Mouse (Mus musculus) midbrain, embryonic 13.5 days (tissue): ENCODE data around the gene Bicra. TPM values are rescaled to one million over a fixed set of nuclear protein-coding genes. Genes with fewer than 3 reads are reported as not detected.

Experiments used
- ATAC-seq: fragments of 200-750 bp; cut with Nextera tagmentation; 2 replicates; pipeline ENCODE4 v1.8.0; 2017; ENCODE audit warnings: mild to moderate bottlenecking, moderate TSS enrichment, moderate library complexity
- H3K27ac ChIP-seq: fragments of 300-500 bp; sonication (generic); 2 replicates; pipeline ENCODE4 v1.5.1; 2015; ENCODE audit warnings: inconsistent platforms, mild to moderate bottlenecking, moderate library complexity
- H3K27me3 ChIP-seq: fragments of 300-500 bp; sonication (generic); 2 replicates; pipeline ENCODE4 v1.6.1; 2015; ENCODE audit warnings: mild to moderate bottlenecking, inconsistent platforms
- H3K36me3 ChIP-seq: fragments of 300-500 bp; sonication (generic); 2 replicates; pipeline ENCODE4 v1.6.1; 2015; ENCODE audit warnings: mild to moderate bottlenecking, inconsistent platforms
- H3K4me1 ChIP-seq: fragments of 300-500 bp; sonication (generic); replicated peaks from 2 replicates; pipeline ENCODE4 v1.6.1; 2015; ENCODE audit warnings: inconsistent platforms
- H3K4me2 ChIP-seq: fragments of 300-500 bp; sonication (generic); replicated peaks from 2 replicates; pipeline ENCODE4 v1.6.1; 2015; ENCODE audit warnings: moderate library complexity, mild to moderate bottlenecking, inconsistent platforms
- H3K4me3 ChIP-seq: fragments of 300-500 bp; sonication (generic); replicated peaks from 2 replicates; pipeline ENCODE4 v1.5.1; 2015; ENCODE audit warnings: mild to moderate bottlenecking, inconsistent platforms
- H3K9ac ChIP-seq: fragments of 300-500 bp; sonication (generic); replicated peaks from 2 replicates; pipeline ENCODE4 v1.6.1; 2015; ENCODE audit warnings: mild to moderate bottlenecking, inconsistent platforms
- H3K9me3 ChIP-seq: fragments of 300-500 bp; sonication (generic); 2 replicates; pipeline ENCODE4 v1.6.1; 2016; ENCODE audit warnings: mild to moderate bottlenecking, inconsistent platforms
- WGBS: fragments of 180-500 bp; shearing (Covaris S2); methylation state at CpG from one replicate; pipeline ENCODE4 v1.1.7; 2015; 5-methylcytosine and 5-hydroxymethylcytosine counted together
- polyA plus RNA-seq: library from polyadenylated mRNA; unstranded; fragments of >200 nt; fragmentation: Nextera tagmentation; extraction: Ambion mirVana; gene quantifications from 2 replicates; pipeline ENCODE4 v1.2.1, GENCODE M21; 2015

Bicra gene
- polyA plus RNA-seq: 7.9 and 10.2 TPM in 2 replicates

- H3K4me2 ChIP-seq: peak within 1 kb of the TSS; percentile 80
- H3K27me3 ChIP-seq: no peaks in the 10 kb centered on the region
- H3K9me3 ChIP-seq: no peaks in the 10 kb centered on the region
- H3K4me3 ChIP-seq: peak within 1 kb of the TSS; percentile 91
- peak within 1 kb of the TSS; percentile 89 for H3K9ac ChIP-seq
- no peaks in the 10 kb centered on the region for H3K36me3 ChIP-seq
- WGBS: under 1% methylated on average over 43 of the region's 69 CpGs
- H3K4me1 ChIP-seq: peaks cover 65% of the 10 kb centered on the region
- ATAC-seq: peak; percentile 79
- peak within 1 kb of the TSS; percentile 99 for H3K27ac ChIP-seq
Observed at GRCm38 (mm10) chr7:16047338-16048146, at the start of gene Bicra. Gene Bicra (minus strand): TSS chr7:16047921.

- 76% methylated on average over 3 of the region's 3 CpGs for WGBS
- Histone ChIP-seq H3K27me3 (peaks cover 11% of the 10 kb centered on the region; the same call in 1 of the 2 replicates), H3K4me2 (no peak overlapping the region), H3K36me3 (no peaks in the 10 kb centered on the region), H3K27ac (no peak overlapping the region), H3K9me3 (no peaks in the 10 kb centered on the region), H3K4me1 (peaks cover 11% of the 10 kb centered on the region), H3K4me3 (no peak overlapping the region), H3K9ac (no peak overlapping the region)
- no peak for ATAC-seq
Observed at GRCm38 (mm10) chr7:16094592-16094991, 46.9 kb upstream of the Bicra start.

GRCm38 (mm10) chr7:16087587-16087986, 39.9 kb upstream of the Bicra start:
- no peak for ATAC-seq
- Histone ChIP-seq H3K4me1 (no peaks in the 10 kb centered on the region), H3K4me2 (no peak overlapping the region), H3K27me3 (peaks cover 6% of the 10 kb centered on the region), H3K9me3 (no peaks in the 10 kb centered on the region), H3K9ac (no peak overlapping the region), H3K27ac (no peak overlapping the region), H3K36me3 (no peaks in the 10 kb centered on the region), H3K4me3 (no peak overlapping the region)
- 83% methylated on average over 2 of the region's 2 CpGs for WGBS

GRCm38 (mm10) chr7:16083361-16083760, 35.6 kb upstream of the Bicra start:
- Histone ChIP-seq H3K4me2 (no peak overlapping the region), H3K9ac (no peak overlapping the region), H3K9me3 (no peaks in the 10 kb centered on the region), H3K27me3 (peaks cover 6% of the 10 kb centered on the region; the same call in 1 of the 2 replicates), H3K4me1 (no peaks in the 10 kb centered on the region), H3K27ac (no peak overlapping the region), H3K36me3 (no peaks in the 10 kb centered on the region), H3K4me3 (no peak overlapping the region)
- no peak for ATAC-seq
- WGBS: 58% methylated on average over 4 of the region's 4 CpGs

- no peak overlapping the region for H3K4me2 ChIP-seq
- H3K9me3 ChIP-seq: no peaks in the 10 kb centered on the region
- H3K4me1 ChIP-seq: no peaks in the 10 kb centered on the region
- H3K27ac ChIP-seq: no peak overlapping the region
- H3K9ac ChIP-seq: no peak overlapping the region
- ATAC-seq: no peak
- 69% methylated on average over 4 of the region's 4 CpGs for whole genome bisulfite sequencing
- H3K27me3 ChIP-seq: peaks cover 6% of the 10 kb centered on the region; the same call in 1 of the 2 replicates
- no peak overlapping the region for H3K4me3 ChIP-seq
- H3K36me3 ChIP-seq: no peaks in the 10 kb centered on the region
Observed at GRCm38 (mm10) chr7:16080581-16080980, 32.9 kb upstream of the Bicra start.

- Histone ChIP-seq H3K27me3 (peaks cover 6% of the 10 kb centered on the region; the same call in 1 of the 2 replicates), H3K4me2 (no peak overlapping the region), H3K9me3 (no peaks in the 10 kb centered on the region), H3K9ac (no peak overlapping the region), H3K4me1 (no peaks in the 10 kb centered on the region), H3K4me3 (no peak overlapping the region), H3K27ac (no peak overlapping the region), H3K36me3 (no peaks in the 10 kb centered on the region)
- no peak for ATAC-seq
- 76% methylated on average over 1 of the region's 1 CpGs for WGBS
Observed at GRCm38 (mm10) chr7:16079947-16080346, 32.2 kb upstream of the Bicra start.

- H3K4me3 ChIP-seq: no peak overlapping the region
- 85% methylated on average over 6 of the region's 6 CpGs for whole genome bisulfite sequencing
- no peak overlapping the region for H3K27ac ChIP-seq
- ATAC-seq: no peak
- H3K9ac ChIP-seq: no peak overlapping the region
- no peaks in the 10 kb centered on the region for H3K4me1 ChIP-seq
- H3K9me3 ChIP-seq: no peaks in the 10 kb centered on the region
- 0 out of 2 replicates have a peak, but pooled peaks cover 3% of the 10 kb centered on the region for H3K27me3 ChIP-seq
- no peaks in the 10 kb centered on the region for H3K36me3 ChIP-seq
- H3K4me2 ChIP-seq: no peak overlapping the region
Observed at GRCm38 (mm10) chr7:16071906-16072305, 24.2 kb upstream of the Bicra start.

GRCm38 (mm10) chr7:16070846-16071245, 23.1 kb upstream of the Bicra start:
- H3K27ac ChIP-seq: no peak overlapping the region
- H3K4me3 ChIP-seq: no peak overlapping the region
- no peak for ATAC-seq
- no peaks in the 10 kb centered on the region for H3K9me3 ChIP-seq
- H3K4me2 ChIP-seq: no peak overlapping the region
- H3K36me3 ChIP-seq: no peaks in the 10 kb centered on the region
- no peak overlapping the region for H3K9ac ChIP-seq
- 0 out of 2 replicates have a peak, but pooled peaks cover 3% of the 10 kb centered on the region for H3K27me3 ChIP-seq
- no peaks in the 10 kb centered on the region for H3K4me1 ChIP-seq

GRCm38 (mm10) chr7:16063490-16063889, 15.8 kb upstream of the Bicra start:
- H3K9ac ChIP-seq: no peak overlapping the region
- no peak for ATAC-seq
- H3K36me3 ChIP-seq: no peaks in the 10 kb centered on the region
- no peak overlapping the region for H3K4me2 ChIP-seq
- no peaks in the 10 kb centered on the region; the same call in 1 of the 2 replicates for H3K9me3 ChIP-seq
- no peak overlapping the region for H3K4me3 ChIP-seq
- 26% methylated on average over 4 of the region's 4 CpGs for WGBS
- H3K4me1 ChIP-seq: no peaks in the 10 kb centered on the region
- peaks cover 41% of the 10 kb centered on the region for H3K27me3 ChIP-seq
- no peak overlapping the region for H3K27ac ChIP-seq

GRCm38 (mm10) chr7:16062099-16062420, 14.3 kb upstream of the Bicra start:
- ATAC-seq: no peak
- H3K27ac ChIP-seq: no peak overlapping the region

GRCm38 (mm10) chr7:16061219-16062098, 13.7 kb upstream of the Bicra start, which contains the start of gene Zfp541:
Gene Zfp541 (plus strand): TSS chr7:16061814.
- Histone ChIP-seq H3K36me3 (no peaks in the 10 kb centered on the region), H3K4me1 (no peaks in the 10 kb centered on the region), H3K9ac (no peak within 1 kb of the TSS), H3K4me2 (peak within 1 kb of the TSS; percentile 30; the same call in 1 of the 2 replicates), H3K4me3 (0 out of 2 replicates have a peak within 1 kb of the TSS, but pooled peaks have one; percentile 9), H3K27ac (no peak within 1 kb of the TSS), H3K27me3 (peaks cover 47% of the 10 kb centered on the region), H3K9me3 (no peaks in the 10 kb centered on the region; the same call in 1 of the 2 replicates)
- peak; percentile 69; the same call in 1 of the 2 replicates for ATAC-seq
- WGBS: 54% methylated on average over 76 of the region's 80 CpGs

More at GRCm38 (mm10) chr7:16062099-16062420, 14.3 kb upstream of the Bicra start:
- Histone ChIP-seq H3K4me2 (no peak overlapping the region), H3K9me3 (no peaks in the 10 kb centered on the region; the same call in 1 of the 2 replicates), H3K9ac (no peak overlapping the region), H3K4me3 (no peak overlapping the region), H3K4me1 (no peaks in the 10 kb centered on the region), H3K36me3 (no peaks in the 10 kb centered on the region), H3K27me3 (peaks cover 47% of the 10 kb centered on the region)
- WGBS: 79% methylated on average over 15 of the region's 15 CpGs

GRCm38 (mm10) chr7:16057136-16057534, 9.4 kb upstream of the Bicra start:
- H3K9me3 ChIP-seq: no peaks in the 10 kb centered on the region; the same call in 1 of the 2 replicates
- peaks cover 38% of the 10 kb centered on the region for H3K27me3 ChIP-seq
- ATAC-seq: no peak
- peaks cover 5% of the 10 kb centered on the region for H3K4me1 ChIP-seq
- H3K36me3 ChIP-seq: no peaks in the 10 kb centered on the region
- no peak overlapping the region for H3K9ac ChIP-seq
- WGBS: 73% methylated on average over 2 of the region's 2 CpGs
- H3K4me3 ChIP-seq: no peak overlapping the region
- no peak overlapping the region for H3K27ac ChIP-seq
- no peak overlapping the region for H3K4me2 ChIP-seq
